8 mouse cellular contexts compared by ENCODE assay signal in genomic region chr8:84846722-84847572, GRCm38 (mm10). TPM values are rescaled to one million over a fixed set of nuclear protein-coding genes. Genes with fewer than 3 reads are reported as not detected.
DNase-seq lines count a peak whose midpoint lies in the region; ATAC-seq lines count a peak whose summit lies in the region.

Gene Calr, minus strand, starts transcription at chr8:84846934.

- H3K4me1 ChIP-seq in hindbrain, embryonic 14.5 days (replicated peaks; ENCODE audit: control insufficient read depth, insufficient read depth, low read length), result peaks cover 16% of the 10 kb centered on the region

- DNase-seq in R1 (ENCODE audit: low read depth, low spot score), result peak; percentile 100
- peak; percentile 99 for DNase-seq in cerebellum, postnatal 25 days
- DNase-seq in frontal cortex, postnatal 25 days (ENCODE audit: low spot score in 2 of 2), result peak; percentile 98 to 99
- DNase-seq in hindbrain, embryonic 14.5 days (ENCODE audit: low spot score), result peak; percentile 99
- DNase-seq in layer of hippocampus, postnatal 36 days, result peak; percentile 100
- DNase-seq in lung, postnatal 36 days, result peak; percentile 100
- DNase-seq in retina, postnatal 1 day, result peak; percentile 100
- peak; percentile 94 to 100 for DNase-seq in urinary bladder, adult 18-20 months (ENCODE audit: low spot score in 2 of 2)

- peak; percentile 99 for ATAC-seq in hindbrain, embryonic 14.5 days (ENCODE audit: low FRiP score)

- H3K4me2 ChIP-seq in hindbrain, embryonic 14.5 days (replicated peaks), result peak within 1 kb of the TSS; percentile 94

- H3K9ac ChIP-seq in hindbrain, embryonic 14.5 days, result peak within 1 kb of the TSS; percentile 99

- peaks cover 36% of the 10 kb centered on the region for H3K36me3 ChIP-seq in hindbrain, embryonic 14.5 days (replicated peaks; ENCODE audit: control insufficient read depth, insufficient read depth)

- peak within 1 kb of the TSS; percentile 98 for H3K4me3 ChIP-seq in hindbrain, embryonic 14.5 days (replicated peaks; ENCODE audit: low read length)

- no peaks in the 10 kb centered on the region for H3K27me3 ChIP-seq in hindbrain, embryonic 14.5 days (ENCODE audit: control insufficient read depth, insufficient read depth, low read length)

- under 1% methylated on average over 55 of the region's 55 CpGs for WGBS in hindbrain, embryonic 14.5 days

- H3K9me3 ChIP-seq in hindbrain, embryonic 14.5 days (ENCODE audit: control insufficient read depth, low read length), result no peaks in the 10 kb centered on the region

- H3K27ac ChIP-seq in hindbrain, embryonic 14.5 days, result peak within 1 kb of the TSS; percentile 92

RNA-seq across cellular contexts. Expression of gene Calr, which starts in this region (rescaled TPM):
- polyA plus RNA-seq in hindbrain, embryonic 14.5 days (2014; fragmentation: Nextera tagmentation; extraction: Ambion mirVana), result 574 and 709 TPM in 2 replicates
- 100 to 1,000 TPM; 557 to 631 TPM for total RNA-seq in layer of hippocampus, postnatal 36 days (2021)

Comparison
In these comparisons a context has a peak if more than half of its experiments do, and no peak if none do; other contexts are left out.
1. Peak in every context shown above with its lines: DNase-seq, ATAC-seq, H3K4me3 ChIP-seq and H3K27ac ChIP-seq.